Mouse (Mus musculus): Measurements from ENCODE around the gene Eml1. TPM values are rescaled to one million over a fixed set of nuclear protein-coding genes. Genes with fewer than 3 reads are reported as not detected.
A peak's percentile ranks its signal among the peaks of the same experiment; 100 is the strongest.

The Eml1 gene
- polyA plus RNA-seq, 2 experiments = 38.4 to 44.4 TPM

DNA sequence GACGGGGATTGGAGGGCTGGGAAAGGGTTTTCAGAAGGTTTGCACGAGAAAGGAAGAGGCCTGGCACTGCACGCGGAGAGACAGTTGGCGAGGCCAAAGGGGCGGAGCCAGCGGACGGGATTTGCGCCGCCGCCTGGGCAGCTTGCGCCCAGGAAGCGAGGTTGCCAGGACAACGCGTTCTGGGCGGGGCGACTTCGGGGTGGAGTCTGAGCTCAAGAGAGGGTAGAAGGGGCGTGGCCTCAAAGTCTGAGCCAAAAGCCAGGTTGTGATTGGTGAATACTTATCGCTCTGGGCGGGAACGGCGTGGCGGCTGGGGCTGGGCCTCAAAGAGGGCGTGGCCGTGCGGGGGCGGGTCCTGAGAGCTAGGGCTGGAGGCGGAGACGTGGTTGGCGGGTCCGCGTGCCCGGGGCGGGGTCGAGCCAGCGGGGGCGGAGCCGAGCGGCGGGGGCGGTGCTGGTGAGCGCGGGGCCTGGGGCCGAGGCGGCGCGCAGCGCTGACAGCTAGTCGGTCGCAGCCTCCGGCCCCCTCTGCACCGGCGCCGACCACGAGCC lies 36.8 kb upstream of the Eml1 start, which contains the start of gene Cyp46a1:
Cyp46a1 (plus strand) TSS at position 487 of the 551 bp plus-strand sequence.
- Histone ChIP-seq H3K27ac (replicated peaks; ENCODE audit: low read depth, low read length) (peak within 1 kb of the TSS; percentile 44; the same call in 1 of the 2 replicates), H3K27me3 (ENCODE audit: control insufficient read depth, insufficient read depth, low read length) (peaks cover 15% of the 10 kb centered on the region), H3K9ac (ENCODE audit: low read depth, low read length, severe bottlenecking) (peak within 1 kb of the TSS; percentile 61), H3K4me3 (replicated peaks; ENCODE audit: low read length) (peak within 1 kb of the TSS; percentile 66), H3K9me3 (ENCODE audit: control insufficient read depth, low read length) (no peaks in the 10 kb centered on the region), H3K36me3 (ENCODE audit: control insufficient read depth, insufficient read depth, low read length) (no peaks in the 10 kb centered on the region), H3K4me1 (ENCODE audit: control insufficient read depth, insufficient read depth, low read length) (peaks cover 6% of the 10 kb centered on the region), H3K4me2 (replicated peaks; ENCODE audit: low read depth, low read length, severe bottlenecking) (peak within 1 kb of the TSS; percentile 98)
- DNase-seq (ENCODE audit: low spot score) (peak; percentile 99), ATAC-seq (ENCODE audit: low FRiP score, low read depth) (peak; percentile 97)
- no peak for TF ChIP-seq POLR2A (IDR thresholded peaks at IDR 0.05; ENCODE audit: borderline replicate concordance, extremely low read depth, insufficient read depth, insufficient read length)
- 1% methylated on average over 23 of the region's 56 CpGs for WGBS

DNA sequence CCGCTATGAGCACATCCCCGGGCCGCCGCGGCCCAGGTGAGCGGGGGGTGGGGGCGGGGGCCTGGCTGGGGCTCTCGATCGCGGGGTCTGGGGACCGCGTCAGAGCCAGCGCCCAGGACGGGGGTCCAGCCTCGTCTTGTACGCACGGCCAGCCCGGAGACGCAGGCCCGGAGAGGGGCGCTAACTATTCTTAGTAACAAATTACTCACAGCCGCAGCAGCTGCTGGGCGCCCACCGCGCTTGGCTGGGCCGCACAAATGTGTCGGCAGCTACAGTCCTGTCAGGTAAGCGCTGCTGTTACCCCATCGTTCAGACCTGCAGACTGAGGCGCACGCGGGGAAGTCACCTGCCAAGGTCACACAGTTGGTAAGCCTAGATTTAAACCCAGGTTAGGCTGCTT lies 36.2 kb upstream of the Eml1 start:
- Histone ChIP-seq H3K4me3 (replicated peaks; ENCODE audit: low read length) (peak overlapping the region; percentile 66), H3K27ac (replicated peaks; ENCODE audit: low read depth, low read length) (no peak overlapping the region), H3K36me3 (ENCODE audit: control insufficient read depth, insufficient read depth, low read length) (no peaks in the 10 kb centered on the region), H3K4me1 (ENCODE audit: control insufficient read depth, insufficient read depth, low read length) (peaks cover 6% of the 10 kb centered on the region), H3K4me2 (replicated peaks; ENCODE audit: low read depth, low read length, severe bottlenecking) (peak overlapping the region; percentile 98), H3K27me3 (ENCODE audit: control insufficient read depth, insufficient read depth, low read length) (peaks cover 10% of the 10 kb centered on the region; the same call in 1 of the 2 replicates), H3K9ac (ENCODE audit: low read depth, low read length, severe bottlenecking) (peak overlapping the region; percentile 61), H3K9me3 (ENCODE audit: control insufficient read depth, low read length) (no peaks in the 10 kb centered on the region)
- 3% methylated on average over 24 of the region's 32 CpGs for WGBS
- DNase-seq (ENCODE audit: low spot score) (no peak), ATAC-seq (ENCODE audit: low FRiP score, low read depth) (peak; percentile 10)
- TF ChIP-seq POLR2A (IDR thresholded peaks at IDR 0.05; ENCODE audit: borderline replicate concordance, extremely low read depth, insufficient read depth, insufficient read length) = no peak

DNA sequence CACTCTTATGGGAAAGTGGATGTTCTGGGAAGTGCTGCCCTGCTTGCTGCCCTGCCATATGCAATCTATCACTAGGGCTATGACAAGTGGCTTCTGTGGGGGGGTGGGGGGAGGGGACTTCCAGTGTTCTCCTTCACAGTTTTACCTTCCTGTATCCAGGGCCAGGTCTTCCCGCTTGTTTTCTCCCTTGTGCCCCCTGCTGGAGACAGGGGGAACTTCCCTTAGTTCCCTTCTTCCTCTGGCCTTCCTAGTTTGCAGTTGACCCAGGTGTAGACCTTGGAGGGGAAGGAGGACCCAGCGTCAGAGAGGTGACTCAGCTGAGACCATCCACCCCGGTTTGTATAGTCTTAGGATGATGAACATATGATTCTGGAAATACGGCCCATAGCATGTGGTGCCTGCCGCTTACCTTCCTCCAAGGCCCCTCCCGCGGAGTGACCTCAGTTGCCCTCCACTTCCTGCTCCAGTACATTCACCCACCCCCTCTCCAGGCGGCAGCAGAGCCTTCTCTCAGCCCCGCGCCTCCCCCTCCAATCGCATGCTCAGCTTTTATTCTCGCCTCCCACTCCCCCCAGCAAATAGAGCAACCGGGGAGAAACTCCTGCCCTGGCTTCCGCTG lies 32.1 kb upstream of the Eml1 start:
- Histone ChIP-seq H3K4me1 (ENCODE audit: control insufficient read depth, insufficient read depth, low read length) (peaks cover under 1% of the 10 kb centered on the region; the same call in 1 of the 2 replicates), H3K9me3 (ENCODE audit: control insufficient read depth, low read length) (no peaks in the 10 kb centered on the region), H3K27me3 (ENCODE audit: control insufficient read depth, insufficient read depth, low read length) (no peaks in the 10 kb centered on the region), H3K9ac (ENCODE audit: low read depth, low read length, severe bottlenecking) (no peak overlapping the region), H3K4me3 (replicated peaks; ENCODE audit: low read length) (no peak overlapping the region), H3K4me2 (replicated peaks; ENCODE audit: low read depth, low read length, severe bottlenecking) (no peak overlapping the region), H3K27ac (replicated peaks; ENCODE audit: low read depth, low read length) (no peak overlapping the region), H3K36me3 (ENCODE audit: control insufficient read depth, insufficient read depth, low read length) (no peaks in the 10 kb centered on the region)
- WGBS = 14% methylated on average over 14 of the region's 14 CpGs
- ATAC-seq (ENCODE audit: low FRiP score, low read depth) (no peak), DNase-seq (ENCODE audit: low spot score) (no peak)
- no peak for TF ChIP-seq POLR2A (IDR thresholded peaks at IDR 0.05; ENCODE audit: borderline replicate concordance, extremely low read depth, insufficient read depth, insufficient read length)

DNA sequence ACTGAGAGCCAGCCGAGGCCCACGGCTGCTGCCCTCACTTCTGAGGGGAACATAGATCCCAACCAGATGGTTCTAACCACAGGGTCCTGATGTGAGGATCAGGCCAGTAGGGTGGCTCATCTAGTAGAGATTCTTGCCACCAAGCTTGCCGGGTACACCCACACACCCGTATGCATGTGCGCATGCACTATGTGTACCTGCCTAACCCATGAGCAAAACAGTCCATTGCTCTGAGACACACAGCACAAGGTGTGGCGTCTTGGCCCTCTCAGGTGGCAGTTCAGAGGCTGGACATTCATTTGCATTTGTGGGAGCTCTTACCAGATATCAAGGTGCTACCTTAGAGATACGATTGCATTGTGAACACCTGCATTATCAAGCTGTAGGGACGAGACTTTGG lies 22.6 kb upstream of the Eml1 start:
- 79% methylated on average over 8 of the region's 8 CpGs for WGBS
- no peak for TF ChIP-seq POLR2A (IDR thresholded peaks at IDR 0.05; ENCODE audit: borderline replicate concordance, extremely low read depth, insufficient read depth, insufficient read length)
- H3K27me3 ChIP-seq (ENCODE audit: control insufficient read depth, insufficient read depth, low read length) = peaks cover 24% of the 10 kb centered on the region
- no peaks in the 10 kb centered on the region for H3K9me3 ChIP-seq (ENCODE audit: control insufficient read depth, low read length)
- no peak overlapping the region for H3K4me3 ChIP-seq (replicated peaks; ENCODE audit: low read length)
- no peaks in the 10 kb centered on the region for H3K36me3 ChIP-seq (ENCODE audit: control insufficient read depth, insufficient read depth, low read length)
- peaks cover 8% of the 10 kb centered on the region; the same call in 1 of the 2 replicates for H3K4me1 ChIP-seq (ENCODE audit: control insufficient read depth, insufficient read depth, low read length)
- no peak overlapping the region for H3K27ac ChIP-seq (replicated peaks; ENCODE audit: low read depth, low read length)
- H3K4me2 ChIP-seq (replicated peaks; ENCODE audit: low read depth, low read length, severe bottlenecking) = no peak overlapping the region
- no peak for ATAC-seq (ENCODE audit: low FRiP score, low read depth)
- no peak for DNase-seq (ENCODE audit: low spot score)
- H3K9ac ChIP-seq (ENCODE audit: low read depth, low read length, severe bottlenecking) = no peak overlapping the region

DNA sequence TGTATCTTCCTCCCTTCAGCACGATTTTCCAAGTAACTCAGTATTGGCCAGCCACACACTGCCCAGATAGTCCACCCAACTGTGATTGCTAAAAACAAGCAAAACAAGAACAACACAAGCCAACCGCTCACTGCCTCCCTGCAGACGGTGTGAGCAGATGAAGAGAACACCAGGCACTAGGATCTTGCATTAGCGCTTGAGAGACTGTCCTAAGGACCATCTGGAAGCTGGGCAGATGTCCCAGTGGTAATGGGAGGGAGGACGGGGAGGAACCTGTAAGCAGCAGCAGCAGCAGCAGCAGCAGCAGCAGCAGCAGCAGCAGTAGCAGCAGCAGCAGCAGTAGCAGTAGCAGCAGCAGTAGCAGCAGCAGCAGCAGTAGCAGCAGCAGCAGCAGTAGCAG lies 21.7 kb upstream of the Eml1 start:
- Histone ChIP-seq H3K36me3 (ENCODE audit: control insufficient read depth, insufficient read depth, low read length) (no peaks in the 10 kb centered on the region), H3K27me3 (ENCODE audit: control insufficient read depth, insufficient read depth, low read length) (peaks cover 33% of the 10 kb centered on the region), H3K4me2 (replicated peaks; ENCODE audit: low read depth, low read length, severe bottlenecking) (no peak overlapping the region), H3K4me3 (replicated peaks; ENCODE audit: low read length) (no peak overlapping the region), H3K27ac (replicated peaks; ENCODE audit: low read depth, low read length) (no peak overlapping the region), H3K9me3 (ENCODE audit: control insufficient read depth, low read length) (no peaks in the 10 kb centered on the region), H3K4me1 (ENCODE audit: control insufficient read depth, insufficient read depth, low read length) (peaks cover 8% of the 10 kb centered on the region; the same call in 1 of the 2 replicates), H3K9ac (ENCODE audit: low read depth, low read length, severe bottlenecking) (no peak overlapping the region)
- DNase-seq (ENCODE audit: low spot score) (no peak), ATAC-seq (ENCODE audit: low FRiP score, low read depth) (no peak)
- 67% methylated on average over 5 of the region's 5 CpGs for WGBS
- TF ChIP-seq POLR2A (IDR thresholded peaks at IDR 0.05; ENCODE audit: borderline replicate concordance, extremely low read depth, insufficient read depth, insufficient read length) = no peak
